ENCODE assay signal across 18 mouse cellular contexts in the genomic region with DNA sequence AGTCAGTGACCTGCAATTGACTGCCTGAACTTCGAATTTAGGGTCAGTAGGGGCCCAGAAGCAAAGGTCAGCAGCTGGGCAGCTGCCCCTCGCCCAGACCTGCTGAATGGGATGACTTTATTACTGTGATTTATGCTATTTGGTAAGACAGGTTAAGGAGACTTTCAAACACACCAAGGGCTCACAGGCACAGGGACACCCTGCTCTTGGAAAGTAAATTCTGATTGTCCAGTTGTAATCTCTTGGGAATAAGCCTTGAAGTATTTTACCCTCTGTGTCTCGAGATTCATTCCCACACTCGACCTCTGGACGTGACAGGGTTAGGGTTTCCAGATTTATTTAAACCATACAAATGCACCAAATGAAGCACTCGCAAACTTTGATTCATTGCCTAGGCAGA.
DNase-seq lines count a peak whose midpoint lies in the region; ATAC-seq and TF ChIP-seq lines count a peak whose summit lies in the region.
"Had no signal": no experiment of that assay in that cellular context is flagged by ENCODE, and none has a peak within 500 bp of the region (broad histone marks: within the 10 kb centered on the region; RNA-seq: fewer than 3 reads in every experiment).

No protein-coding gene starts in this region.

- H3K36me3 ChIP-seq in hindbrain, embryonic 15.5 days, result no peaks in the 10 kb centered on the region
- no peaks in the 10 kb centered on the region for H3K36me3 ChIP-seq in hindbrain, embryonic 14.5 days (replicated peaks; ENCODE audit: control insufficient read depth, insufficient read depth)
- no peaks in the 10 kb centered on the region for H3K36me3 ChIP-seq in neural tube, embryonic 13.5 days
- no peaks in the 10 kb centered on the region for H3K36me3 ChIP-seq in midbrain, postnatal 0 days (ENCODE audit: insufficient read depth, low read length)
- H3K36me3 ChIP-seq: limb, embryonic 12.5 days; liver, embryonic 12.5 days; stomach, embryonic 15.5 days had no signal

- 0 out of 2 replicates have a peak, but pooled peaks cover 3% of the 10 kb centered on the region for H3K4me1 ChIP-seq in hindbrain, embryonic 15.5 days (replicated peaks)
- no peaks in the 10 kb centered on the region for H3K4me1 ChIP-seq in hindbrain, embryonic 14.5 days (replicated peaks; ENCODE audit: control insufficient read depth, insufficient read depth, low read length)
- peaks cover 17% of the 10 kb centered on the region; the same call in 1 of the 2 replicates for H3K4me1 ChIP-seq in neural tube, embryonic 13.5 days (replicated peaks)
- no peaks in the 10 kb centered on the region for H3K4me1 ChIP-seq in midbrain, postnatal 0 days (ENCODE audit: insufficient read depth, low read length)
- H3K4me1 ChIP-seq: liver, embryonic 12.5 days; megakaryocyte, embryonic 14.5 days; stomach, embryonic 15.5 days had no signal

- no peaks in the 10 kb centered on the region for H3K27me3 ChIP-seq in hindbrain, embryonic 15.5 days
- no peaks in the 10 kb centered on the region for H3K27me3 ChIP-seq in hindbrain, embryonic 14.5 days (ENCODE audit: control insufficient read depth, insufficient read depth, low read length)
- no peaks in the 10 kb centered on the region for H3K27me3 ChIP-seq in neural tube, embryonic 13.5 days
- no peaks in the 10 kb centered on the region for H3K27me3 ChIP-seq in midbrain, postnatal 0 days (ENCODE audit: insufficient read depth, low read length)
- H3K27me3 ChIP-seq: limb, embryonic 12.5 days; liver, embryonic 12.5 days; megakaryocyte, embryonic 14.5 days; stomach, embryonic 15.5 days had no signal

- WGBS in hindbrain, embryonic 15.5 days, result 31% methylated on average over 6 of the region's 6 CpGs
- 41% methylated on average over 6 of the region's 6 CpGs for WGBS in hindbrain, embryonic 14.5 days
- 4% methylated on average over 6 of the region's 6 CpGs for WGBS in neural tube, embryonic 13.5 days
- WGBS in midbrain, postnatal 0 days, result 64% methylated on average over 6 of the region's 6 CpGs

- peak overlapping the region; percentile 25; the same call in 1 of the 2 replicates for H3K4me2 ChIP-seq in hindbrain, embryonic 15.5 days
- no peak overlapping the region for H3K4me2 ChIP-seq in hindbrain, embryonic 14.5 days (replicated peaks)
- H3K4me2 ChIP-seq in neural tube, embryonic 13.5 days, result peak overlapping the region; percentile 26; the same call in 1 of the 2 replicates
- no peak overlapping the region for H3K4me2 ChIP-seq in midbrain, postnatal 0 days (ENCODE audit: low read depth, low read length, poor library complexity, severe bottlenecking)
- H3K4me2 ChIP-seq: liver, embryonic 12.5 days; stomach, embryonic 15.5 days had no signal

- no peak for ATAC-seq in hindbrain, embryonic 15.5 days (ENCODE audit: low FRiP score, low read depth)
- no peak for ATAC-seq in hindbrain, embryonic 14.5 days (ENCODE audit: low FRiP score)
- no peak for ATAC-seq in neural tube, embryonic 13.5 days (ENCODE audit: low read depth)
- no peak for ATAC-seq in midbrain, postnatal 0 days (ENCODE audit: low FRiP score)
- ATAC-seq: liver, embryonic 12.5 days had no signal

- H3K9me3 ChIP-seq in hindbrain, embryonic 15.5 days, result no peaks in the 10 kb centered on the region
- H3K9me3 ChIP-seq in hindbrain, embryonic 14.5 days (ENCODE audit: control insufficient read depth, low read length), result no peaks in the 10 kb centered on the region
- no peaks in the 10 kb centered on the region for H3K9me3 ChIP-seq in neural tube, embryonic 13.5 days
- no peaks in the 10 kb centered on the region for H3K9me3 ChIP-seq in midbrain, postnatal 0 days (ENCODE audit: low read length)
- H3K9me3 ChIP-seq: limb, embryonic 12.5 days; liver, embryonic 12.5 days; stomach, embryonic 15.5 days had no signal

- DNase-seq in hindbrain, embryonic 14.5 days (ENCODE audit: low spot score), result no peak
- DNase-seq in embryo, embryonic 11 days, result peak; percentile 65
- DNase-seq in hindlimb bud, embryonic 11.5 days (ENCODE audit: extremely low spot score, low read depth, low spot score), result peak; percentile 47
- DNase-seq in midbrain, postnatal 0 days (ENCODE audit: low spot score), result no peak
- DNase-seq in frontal cortex, postnatal 25 days (ENCODE audit: low spot score in 2 of 2), result no peak
- DNase-seq: cerebellum, adult 11-12 months; cerebellum, postnatal 36 days; heart, adult 18-20 months; heart, postnatal 36 days; lung, adult 2 months; right cerebral cortex, postnatal 25 days; thymus, adult 18-20 months had no signal

- no peak for TF ChIP-seq CTCF in midbrain, postnatal 0 days (IDR thresholded peaks at IDR 0.05)

- no peak overlapping the region for H3K4me3 ChIP-seq in hindbrain, embryonic 15.5 days
- H3K4me3 ChIP-seq in hindbrain, embryonic 14.5 days (replicated peaks; ENCODE audit: low read length), result no peak overlapping the region
- no peak overlapping the region for H3K4me3 ChIP-seq in neural tube, embryonic 13.5 days
- H3K4me3 ChIP-seq in midbrain, postnatal 0 days (ENCODE audit: low read depth, low read length), result no peak overlapping the region
- H3K4me3 ChIP-seq: limb, embryonic 12.5 days; liver, embryonic 12.5 days; megakaryocyte, embryonic 14.5 days; stomach, embryonic 15.5 days had no signal

- H3K9ac ChIP-seq in hindbrain, embryonic 15.5 days, result no peak overlapping the region
- H3K9ac ChIP-seq in hindbrain, embryonic 14.5 days, result no peak overlapping the region
- no peak overlapping the region for H3K9ac ChIP-seq in neural tube, embryonic 13.5 days
- no peak overlapping the region for H3K9ac ChIP-seq in midbrain, postnatal 0 days (replicated peaks; ENCODE audit: low read length, poor library complexity, severe bottlenecking)
- H3K9ac ChIP-seq: limb, embryonic 12.5 days; liver, embryonic 12.5 days; stomach, embryonic 15.5 days had no signal

- H3K27ac ChIP-seq in hindbrain, embryonic 15.5 days (replicated peaks), result no peak overlapping the region
- no peak overlapping the region for H3K27ac ChIP-seq in hindbrain, embryonic 14.5 days
- no peak overlapping the region for H3K27ac ChIP-seq in neural tube, embryonic 13.5 days (replicated peaks)
- H3K27ac ChIP-seq in midbrain, postnatal 0 days (ENCODE audit: low read depth, low read length), result no peak overlapping the region
- H3K27ac ChIP-seq: limb, embryonic 12.5 days; liver, embryonic 12.5 days; stomach, embryonic 15.5 days had no signal

Comparison
In these comparisons a context has a peak if more than half of its experiments do, and no peak if none do; other contexts are left out.
1. H3K4me2 ChIP-seq: peak in hindbrain, embryonic 15.5 days (single experiment) and neural tube, embryonic 13.5 days (single experiment); none in hindbrain, embryonic 14.5 days (single experiment) and midbrain, postnatal 0 days (single experiment).
2. DNase-seq: peak in embryo, embryonic 11 days (single experiment) and hindlimb bud, embryonic 11.5 days (single experiment); none in hindbrain, embryonic 14.5 days (single experiment), midbrain, postnatal 0 days (single experiment) and frontal cortex, postnatal 25 days (0 of 2).